Mouse (Mus musculus): ENCODE measurements at regions not wholly inside any gene's neighbourhood (a gene's known extent, or its start where the extent isn't known, plus 50 kb on each side); places are given as distances from the start of the nearest gene placed in this dataset.

DNA sequence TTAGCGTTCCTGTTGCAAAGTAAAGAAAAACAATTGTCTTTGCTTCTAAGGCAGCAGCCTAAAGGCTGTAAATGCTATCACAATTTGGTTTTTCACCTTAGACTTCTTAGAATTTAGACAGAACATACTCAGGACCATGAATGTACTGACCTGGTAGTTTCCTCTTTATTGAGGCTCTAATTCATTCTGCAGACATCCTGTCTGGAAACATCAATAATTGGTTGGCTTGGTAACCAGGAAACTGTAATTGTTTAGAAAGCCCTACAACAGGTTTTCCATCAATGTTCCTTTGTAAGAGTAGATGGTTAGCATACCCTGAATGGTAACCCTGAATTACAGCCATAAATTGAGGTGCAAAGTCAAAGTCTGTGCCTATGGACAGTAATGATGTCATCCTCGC is 67.4 kb upstream of the Prr30 start:
- ATAC-seq (ENCODE audit: low TSS enrichment): no peak
